11 mouse cellular contexts compared by ENCODE assay signal in the genomic region with DNA sequence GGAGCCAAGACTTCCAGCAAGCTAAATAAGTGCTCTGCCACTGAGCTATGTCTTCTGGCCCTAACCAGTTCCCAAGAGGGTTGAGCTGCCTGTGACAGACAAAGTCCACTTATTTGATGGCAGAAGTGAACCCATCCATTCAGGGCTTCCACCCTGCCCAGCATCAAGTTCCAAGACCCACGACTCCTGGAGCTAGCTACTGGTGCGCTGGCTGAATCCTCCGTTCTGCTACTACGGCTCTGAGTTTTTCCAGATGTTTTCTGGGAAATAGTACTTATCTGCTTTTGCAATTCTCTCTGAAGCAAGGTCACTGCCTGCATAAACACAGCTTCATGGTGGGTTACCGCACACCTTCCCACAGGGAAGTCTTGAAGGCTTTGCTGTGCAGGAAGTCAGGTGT. TPM values are rescaled to one million over a fixed set of nuclear protein-coding genes. Genes with fewer than 3 reads are reported as not detected.
DNase-seq lines count a peak whose midpoint lies in the region; TF ChIP-seq lines count a peak whose summit lies in the region.
"Had no signal": no experiment of that assay in that cellular context is flagged by ENCODE, and none has a peak within 500 bp of the region (broad histone marks: within the 10 kb centered on the region; RNA-seq: fewer than 3 reads in every experiment).

No protein-coding gene starts in this region.

- WGBS in kidney, adult 2 months, result 43% methylated on average over 5 of the region's 5 CpGs

- no peak for TF ChIP-seq CTCF in kidney, adult 2 months (conservative IDR thresholded peaks at IDR 0.05; ENCODE audit: insufficient read depth, insufficient read length, low read depth, low read length)

- peaks cover 6% of the 10 kb centered on the region for H3K4me1 ChIP-seq in kidney, adult 2 months (ENCODE audit: control insufficient read depth, insufficient read depth, low read length)
- peaks cover 0 to 19% of the 10 kb centered on the region in 2 experiments; a peak in 3 of 4 replicates for H3K4me1 ChIP-seq in ES-E14 (ENCODE audit: control insufficient read depth in 2 of 2, insufficient read depth in 2 of 2, low read length in 2 of 2, poor library complexity in 1 of 2)

- H3K9me3 ChIP-seq in ES-E14 (ENCODE audit: control insufficient read depth, insufficient read depth, low read depth, low read length), result no peaks in the 10 kb centered on the region
- H3K9me3 ChIP-seq: limb, embryonic 15.5 days had no signal

- H3K27me3 ChIP-seq in kidney, adult 2 months (replicated peaks; ENCODE audit: control insufficient read depth, insufficient read depth, low read length), result no peaks in the 10 kb centered on the region
- H3K27me3 ChIP-seq: limb, embryonic 15.5 days had no signal

- DNase-seq in kidney, adult 2 months, result peak; percentile 21
- no peak for DNase-seq in kidney, postnatal 25 days
- DNase-seq in ES-E14 (ENCODE audit: low read depth, low spot score), result no peak
- DNase-seq in gastrocnemius, postnatal 25 days, result peak; percentile 47
- peak; percentile 12 for DNase-seq in heart, postnatal 4 days
- DNase-seq in frontal cortex, postnatal 14 days (ENCODE audit: low spot score in 2 of 2), result no peak
- DNase-seq in Muller cell, postnatal 12 days (ENCODE audit: inconsistent ontology term), result no peak
- DNase-seq in spleen, postnatal 14 days (ENCODE audit: low spot score in 2 of 2), result no peak
- DNase-seq: cerebellum, adult 9-10 months had no signal

- TF ChIP-seq POLR2A in kidney, adult 2 months (IDR thresholded peaks at IDR 0.05; ENCODE audit: low read depth, low read length), result no peak

- H3K4me3 ChIP-seq in kidney, adult 2 months (ENCODE audit: insufficient read depth, low read depth, low read length), result no peak overlapping the region
- H3K4me3 ChIP-seq in ES-E14 (ENCODE audit: insufficient read depth in 1 of 2, low read depth in 1 of 2, low read length in 2 of 2, poor library complexity in 1 of 2, severe bottlenecking in 1 of 2), result no peak overlapping the region
- H3K4me3 ChIP-seq: limb, embryonic 15.5 days; myocyte had no signal

- in situ Hi-C loops in ES-E14 (cut with MboI; ENCODE audit: low sequenced_read_pairs in 2 of 2, unreplicated experiment in 2 of 2), result no loop called here

- no peaks in the 10 kb centered on the region for H3K36me3 ChIP-seq in kidney, adult 2 months (ENCODE audit: control insufficient read depth, insufficient read depth, low read length)
- H3K36me3 ChIP-seq in ES-E14 (ENCODE audit: control insufficient read depth, insufficient read depth, low read length, poor library complexity, severe bottlenecking), result peaks cover 15% of the 10 kb centered on the region
- H3K36me3 ChIP-seq: limb, embryonic 15.5 days had no signal

- H3K9ac ChIP-seq in ES-E14 (ENCODE audit: insufficient read depth, low read depth, low read length, poor library complexity, severe bottlenecking), result peak overlapping the region; percentile 0; the same call in 1 of the 2 replicates
- H3K9ac ChIP-seq: limb, embryonic 15.5 days had no signal

- peak overlapping the region; percentile 28; the same call in 1 of the 2 replicates for H3K27ac ChIP-seq in kidney, adult 2 months (ENCODE audit: insufficient read depth, low read depth, low read length)
- peak overlapping the region; percentile 98 for H3K27ac ChIP-seq in ES-E14 (ENCODE audit: insufficient read depth, low read depth, low read length, poor library complexity, severe bottlenecking)
- H3K27ac ChIP-seq: limb, embryonic 15.5 days had no signal

TF ChIP-seq in ES-E14, 5 proteins besides CTCF, POLR2A, EP300 and RAD21:
- no peak for TF ChIP-seq HCFC1 (IDR thresholded peaks at IDR 0.05; ENCODE audit: borderline replicate concordance, insufficient read depth, low read length)
- no peak for TF ChIP-seq MAFK (IDR thresholded peaks at IDR 0.05; ENCODE audit: insufficient read depth, low read depth, low read length)
- no peak for TF ChIP-seq ZNF384 (IDR thresholded peaks at IDR 0.05; ENCODE audit: low read depth, low read length)
- no peak for TF ChIP-seq CHD2 (IDR thresholded peaks at IDR 0.05; ENCODE audit: low read depth, low read length)
- no peak for TF ChIP-seq ZC3H11A (IDR thresholded peaks at IDR 0.05; ENCODE audit: borderline replicate concordance, low read depth, low read length)

RNA-seq across cellular contexts. Expression of gene Apod, which starts 11.4 kb away (rescaled TPM):
- 1.4 and 2.5 TPM in 2 replicates for polyA plus RNA-seq in kidney, adult 2 months (2012; rRNA removed)
- 10.6 and 22.7 TPM in 2 replicates for total RNA-seq in ES-E14 (2012; rRNA removed)
- total RNA-seq in gastrocnemius, postnatal 25 days (2021), result 10 to 100 TPM; 22.1 to 22.6 TPM
- under 1 TPM; 0.27 to 0.45 TPM for total RNA-seq in heart, postnatal 4 days (2021)

RNA-seq across cellular contexts. Expression of gene Ppp1r2, which starts 50.9 kb away (rescaled TPM):
- 30.4 and 33.5 TPM in 2 replicates for polyA plus RNA-seq in kidney, adult 2 months (2012; rRNA removed)
- 49.9 and 63.1 TPM in 2 replicates for total RNA-seq in ES-E14 (2012; rRNA removed)
- total RNA-seq in gastrocnemius, postnatal 25 days (2021), result 10 to 100 TPM; 67.7 to 74.0 TPM
- total RNA-seq in heart, postnatal 4 days (2021), result 100 to 1,000 TPM; 128 to 132 TPM

Comparison
In these comparisons a context has a peak if more than half of its experiments do, and no peak if none do; other contexts are left out.
1. DNase-seq: peak in kidney, adult 2 months (single experiment), gastrocnemius, postnatal 25 days (single experiment) and heart, postnatal 4 days (single experiment); none in kidney, postnatal 25 days (0 of 2), ES-E14 (single experiment), frontal cortex, postnatal 14 days (0 of 2), Muller cell, postnatal 12 days (single experiment) and spleen, postnatal 14 days (0 of 2).